Comparison of ENCODE assay signal across 14 mouse cellular contexts in the genomic region with DNA sequence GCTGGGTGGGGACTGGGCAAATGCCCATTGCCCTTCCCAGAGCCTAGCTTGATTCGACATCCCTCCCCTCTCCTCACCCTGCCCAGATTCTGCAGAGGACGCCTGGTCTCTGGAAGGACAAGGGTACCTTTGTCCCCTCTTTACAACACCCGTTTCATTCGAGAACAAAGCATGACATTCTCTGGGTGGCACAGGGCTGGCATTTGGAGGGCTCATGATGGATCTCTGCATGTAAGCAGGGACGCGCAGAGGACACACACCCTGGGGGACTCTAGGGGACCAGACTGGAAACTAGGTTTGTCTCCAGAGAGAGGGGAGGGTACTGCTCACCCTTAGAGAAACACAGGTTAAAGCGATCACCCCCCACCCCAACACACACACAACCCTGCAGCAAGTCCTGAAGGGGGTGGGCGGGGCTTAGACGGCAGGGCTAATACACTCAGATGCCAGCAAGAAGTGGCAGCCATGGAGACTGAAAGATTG. TPM values are rescaled to one million over a fixed set of nuclear protein-coding genes. Genes with fewer than 3 reads are reported as not detected.
DNase-seq lines count a peak whose midpoint lies in the region; ATAC-seq lines count a peak whose summit lies in the region.
"Had no signal": no experiment of that assay in that cellular context is flagged by ENCODE, and none has a peak within 500 bp of the region (broad histone marks: within the 10 kb centered on the region; RNA-seq: fewer than 3 reads in every experiment).

No protein-coding gene starts in this region.

- H3K4me1 ChIP-seq in forebrain, embryonic 15.5 days, result peaks cover 16% of the 10 kb centered on the region
- no peaks in the 10 kb centered on the region; the same call in 1 of the 2 replicates for H3K4me1 ChIP-seq in forebrain, embryonic 11.5 days (replicated peaks; ENCODE audit: control insufficient read depth, insufficient read depth, low read length)
- peaks cover 12% of the 10 kb centered on the region for H3K4me1 ChIP-seq in neural tube, embryonic 15.5 days
- H3K4me1 ChIP-seq: liver, embryonic 13.5 days had no signal

- peak overlapping the region; percentile 44 for H3K27ac ChIP-seq in forebrain, embryonic 15.5 days (replicated peaks)
- no peak overlapping the region for H3K27ac ChIP-seq in forebrain, embryonic 11.5 days (ENCODE audit: low read depth, low read length)
- H3K27ac ChIP-seq in neural tube, embryonic 15.5 days (replicated peaks), result peak overlapping the region; percentile 74
- H3K27ac ChIP-seq: liver, embryonic 13.5 days had no signal

- WGBS in forebrain, embryonic 15.5 days, result 44% methylated on average over 9 of the region's 9 CpGs
- WGBS in forebrain, embryonic 11.5 days, result 78% methylated on average over 9 of the region's 9 CpGs
- WGBS in neural tube, embryonic 15.5 days, result 49% methylated on average over 9 of the region's 9 CpGs

- H3K4me2 ChIP-seq in forebrain, embryonic 15.5 days (replicated peaks), result no peak overlapping the region
- no peak overlapping the region for H3K4me2 ChIP-seq in forebrain, embryonic 11.5 days (ENCODE audit: low read depth, low read length, severe bottlenecking)
- H3K4me2 ChIP-seq in neural tube, embryonic 15.5 days, result no peak overlapping the region
- H3K4me2 ChIP-seq: liver, embryonic 13.5 days had no signal

- no peak overlapping the region for H3K9ac ChIP-seq in forebrain, embryonic 15.5 days (replicated peaks)
- no peak overlapping the region for H3K9ac ChIP-seq in forebrain, embryonic 11.5 days (ENCODE audit: low read length)
- no peak overlapping the region for H3K9ac ChIP-seq in neural tube, embryonic 15.5 days (replicated peaks)
- H3K9ac ChIP-seq: liver, embryonic 13.5 days had no signal

- H3K27me3 ChIP-seq in forebrain, embryonic 15.5 days, result no peaks in the 10 kb centered on the region
- no peaks in the 10 kb centered on the region for H3K27me3 ChIP-seq in forebrain, embryonic 11.5 days (ENCODE audit: control insufficient read depth, insufficient read depth, low read length)
- no peaks in the 10 kb centered on the region for H3K27me3 ChIP-seq in neural tube, embryonic 15.5 days (replicated peaks)
- H3K27me3 ChIP-seq: liver, embryonic 13.5 days had no signal

- H3K9me3 ChIP-seq in forebrain, embryonic 15.5 days, result no peaks in the 10 kb centered on the region
- no peaks in the 10 kb centered on the region for H3K9me3 ChIP-seq in forebrain, embryonic 11.5 days (ENCODE audit: control insufficient read depth, low read length)
- no peaks in the 10 kb centered on the region for H3K9me3 ChIP-seq in neural tube, embryonic 15.5 days (replicated peaks)
- H3K9me3 ChIP-seq: liver, embryonic 13.5 days had no signal

- no peak overlapping the region for H3K4me3 ChIP-seq in forebrain, embryonic 15.5 days
- H3K4me3 ChIP-seq in forebrain, embryonic 11.5 days (ENCODE audit: low read depth, low read length), result no peak overlapping the region
- no peak overlapping the region for H3K4me3 ChIP-seq in neural tube, embryonic 15.5 days (replicated peaks)
- H3K4me3 ChIP-seq: liver, embryonic 13.5 days had no signal

- peaks cover 55% of the 10 kb centered on the region for H3K36me3 ChIP-seq in forebrain, embryonic 15.5 days
- peaks cover 3% of the 10 kb centered on the region; the same call in 1 of the 2 replicates for H3K36me3 ChIP-seq in forebrain, embryonic 11.5 days (ENCODE audit: control insufficient read depth, insufficient read depth, low read length)
- peaks cover 80% of the 10 kb centered on the region for H3K36me3 ChIP-seq in neural tube, embryonic 15.5 days

- ATAC-seq in forebrain, embryonic 15.5 days (replicated peaks), result peak; percentile 31
- ATAC-seq in forebrain, embryonic 11.5 days (replicated peaks; ENCODE audit: low FRiP score), result no peak
- ATAC-seq in neural tube, embryonic 15.5 days (ENCODE audit: low FRiP score), result peak; percentile 81
- ATAC-seq in megakaryocyte-erythroid progenitor cell, adult 5-6 weeks (replicated peaks; ENCODE audit: low FRiP score, low TSS enrichment, poor library complexity, severe bottlenecking), result no peak

- DNase-seq in forebrain, embryonic 11.5 days (ENCODE audit: low spot score), result no peak
- peak; percentile 65 for DNase-seq in right cerebral cortex, adult 18-20 months
- DNase-seq in right cerebral cortex, postnatal 36 days (ENCODE audit: low spot score in 2 of 2), result no peak
- peak; percentile 89 for DNase-seq in layer of hippocampus, adult 9-11 months
- no peak for DNase-seq in c-Kit-positive CD71-positive TER-119-positive erythroid progenitor cells, embryonic 14.5 days (ENCODE audit: low spot score)
- DNase-seq: B cell, adult 2 months; heart, postnatal 36 days; kidney, postnatal 36 days; liver, embryonic 13.5 days had no signal

RNA-seq across cellular contexts. Expression of a gene that starts 46.4 kb away (rescaled TPM):
- 14.7 and 15.0 TPM in 2 replicates for polyA plus RNA-seq in forebrain, embryonic 15.5 days (2015; fragmentation: Nextera tagmentation; extraction: Ambion mirVana)
- 6.1 and 6.8 TPM in 2 replicates for polyA plus RNA-seq in forebrain, embryonic 11.5 days (2014; fragmentation: Nextera tagmentation; extraction: Ambion mirVana)
- polyA plus RNA-seq in neural tube, embryonic 15.5 days (2015; fragmentation: Nextera tagmentation; extraction: Ambion mirVana), result 10.4 and 12.1 TPM in 2 replicates
- total RNA-seq in megakaryocyte-erythroid progenitor cell, adult 5-6 weeks (2014; fragmentation: Nextera tagmentation), result 4.6 and 5.6 TPM in 2 replicates
- total RNA-seq in megakaryocyte-erythroid progenitor cell, adult 5-6 weeks (2017), result 7.0 and 8.3 TPM in 2 replicates

RNA-seq across cellular contexts. Expression of a gene that starts 49.3 kb away (rescaled TPM):
- 89.7 and 93.3 TPM in 2 replicates for polyA plus RNA-seq in forebrain, embryonic 15.5 days (2015; fragmentation: Nextera tagmentation; extraction: Ambion mirVana)
- 99.8 and 103 TPM in 2 replicates for polyA plus RNA-seq in forebrain, embryonic 11.5 days (2014; fragmentation: Nextera tagmentation; extraction: Ambion mirVana)
- polyA plus RNA-seq in neural tube, embryonic 15.5 days (2015; fragmentation: Nextera tagmentation; extraction: Ambion mirVana), result 62.6 and 64.9 TPM in 2 replicates
- 17.7 and 23.1 TPM in 2 replicates for total RNA-seq in megakaryocyte-erythroid progenitor cell, adult 5-6 weeks (2014; fragmentation: Nextera tagmentation)
- 5.5 and 11.8 TPM in 2 replicates for total RNA-seq in megakaryocyte-erythroid progenitor cell, adult 5-6 weeks (2017)

RNA-seq across cellular contexts. Expression of a gene that starts 54.1 kb away (rescaled TPM):
- polyA plus RNA-seq in forebrain, embryonic 15.5 days (2015; fragmentation: Nextera tagmentation; extraction: Ambion mirVana), result 0.36 and 0.59 TPM in 2 replicates
- not detected in 2 replicates for polyA plus RNA-seq in forebrain, embryonic 11.5 days (2014; fragmentation: Nextera tagmentation; extraction: Ambion mirVana)
- 0.51 and 0.63 TPM in 2 replicates for polyA plus RNA-seq in neural tube, embryonic 15.5 days (2015; fragmentation: Nextera tagmentation; extraction: Ambion mirVana)
- not detected in 2 replicates for total RNA-seq in megakaryocyte-erythroid progenitor cell, adult 5-6 weeks (2014; fragmentation: Nextera tagmentation)
- not detected in 2 replicates for total RNA-seq in megakaryocyte-erythroid progenitor cell, adult 5-6 weeks (2017)
- total RNA-seq: adrenal gland, adult 18-20 months; heart, postnatal 36 days; megakaryocyte progenitor cell, adult 5-6 weeks had no signal
- polyA plus RNA-seq: liver, embryonic 13.5 days had no signal

Comparison
In these comparisons a context has a peak if more than half of its experiments do, and no peak if none do; other contexts are left out.
1. ATAC-seq: peak in forebrain, embryonic 15.5 days (single experiment) and neural tube, embryonic 15.5 days (single experiment); none in forebrain, embryonic 11.5 days (single experiment) and megakaryocyte-erythroid progenitor cell, adult 5-6 weeks (single experiment).
2. DNase-seq: peak in right cerebral cortex, adult 18-20 months (single experiment) and layer of hippocampus, adult 9-11 months (single experiment); none in forebrain, embryonic 11.5 days (single experiment), right cerebral cortex, postnatal 36 days (0 of 2) and c-Kit-positive CD71-positive TER-119-positive erythroid progenitor cells, embryonic 14.5 days (single experiment).